ENCODE assay signal across 8 mouse cellular contexts in the genomic region with DNA sequence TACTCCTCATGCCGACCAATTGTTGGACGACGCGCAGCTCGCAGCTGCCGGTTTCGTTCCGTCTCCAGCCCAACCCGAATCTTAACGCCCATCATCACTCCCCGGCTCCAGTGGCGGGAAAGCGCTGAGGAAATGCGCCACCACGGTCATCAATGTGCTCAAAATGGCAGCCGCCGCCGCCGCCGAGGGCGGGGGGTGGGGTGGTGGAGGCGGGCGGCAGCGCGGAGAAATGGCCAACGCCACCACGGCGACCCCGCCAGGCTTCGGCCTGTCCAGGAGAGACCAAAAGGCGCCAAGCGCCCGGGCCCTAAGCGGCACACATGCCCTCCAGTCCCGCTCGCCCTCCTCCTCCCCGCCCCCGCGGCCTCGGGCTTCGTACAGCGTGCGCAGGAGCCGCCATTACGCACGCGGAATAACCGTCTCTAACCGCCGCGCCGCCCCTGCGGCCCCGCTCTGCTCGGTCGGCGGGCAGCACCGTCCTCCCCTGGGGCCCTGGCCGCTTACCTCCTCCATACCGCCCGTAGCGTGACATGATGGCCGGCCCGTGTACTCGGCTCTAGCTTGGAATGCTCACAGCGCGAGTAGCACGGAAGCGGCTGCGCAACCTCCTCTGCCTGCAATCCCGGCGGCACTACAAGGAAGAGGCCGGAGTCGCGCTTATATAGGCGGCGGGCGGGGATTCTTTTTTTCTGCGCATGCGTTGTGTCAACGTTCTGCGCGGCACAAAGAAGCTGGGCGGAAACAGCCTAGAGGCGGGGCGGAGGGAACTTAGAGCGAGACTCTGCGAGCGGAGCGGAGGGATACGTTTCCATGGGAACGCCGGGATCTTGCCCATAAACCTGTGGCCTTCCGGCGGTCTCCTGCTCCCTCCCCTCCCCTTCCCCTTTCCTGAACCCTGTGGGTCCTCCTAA. TPM values are rescaled to one million over a fixed set of nuclear protein-coding genes. Genes with fewer than 3 reads are reported as not detected.
DNase-seq lines count a peak whose midpoint lies in the region; ATAC-seq and TF ChIP-seq lines count a peak whose summit lies in the region.

A gene (minus strand): TSS at position 637 of the 911 bp plus-strand sequence.
A gene (plus strand): TSS at position 790 of the 911 bp plus-strand sequence.

- peak; percentile 92; the same call in 1 of the 2 replicates for TF ChIP-seq EP300 in heart, postnatal 0 days (IDR thresholded peaks at IDR 0.05; ENCODE audit: low read depth)

- H3K9me3 ChIP-seq in E14TG2a.4 (ENCODE audit: low read length): no peaks in the 10 kb centered on the region
- no peaks in the 10 kb centered on the region for H3K9me3 ChIP-seq in forebrain, embryonic 12.5 days
- H3K9me3 ChIP-seq in heart, postnatal 0 days (replicated peaks; ENCODE audit: control insufficient read depth, low read length): no peaks in the 10 kb centered on the region
- no peaks in the 10 kb centered on the region for H3K9me3 ChIP-seq in liver, embryonic 16.5 days (replicated peaks; ENCODE audit: control insufficient read depth, low read length)
- no peaks in the 10 kb centered on the region for H3K9me3 ChIP-seq in neural tube, embryonic 13.5 days

- peaks cover 42% of the 10 kb centered on the region for H3K36me3 ChIP-seq in E14TG2a.4 (ENCODE audit: insufficient read depth, low read length)
- peaks cover 28% of the 10 kb centered on the region for H3K36me3 ChIP-seq in forebrain, embryonic 12.5 days (replicated peaks)
- peaks cover 29% of the 10 kb centered on the region for H3K36me3 ChIP-seq in heart, postnatal 0 days (replicated peaks; ENCODE audit: control insufficient read depth, insufficient read depth, low read length)
- peaks cover 26% of the 10 kb centered on the region for H3K36me3 ChIP-seq in liver, embryonic 16.5 days (ENCODE audit: control insufficient read depth, insufficient read depth)
- peaks cover 28% of the 10 kb centered on the region for H3K36me3 ChIP-seq in neural tube, embryonic 13.5 days
- H3K36me3 ChIP-seq in testis, adult 2 months (ENCODE audit: control insufficient read depth, insufficient read depth, low read length): peaks cover 5% of the 10 kb centered on the region

- peak; percentile 100 for TF ChIP-seq POLR2A in testis, adult 2 months (IDR thresholded peaks at IDR 0.05; ENCODE audit: control insufficient read depth, low read depth, low read length)

- peak within 1 kb of the TSS; percentile 98 for H3K9ac ChIP-seq in forebrain, embryonic 12.5 days
- H3K9ac ChIP-seq in heart, postnatal 0 days (replicated peaks; ENCODE audit: low read depth, low read length): peak within 1 kb of the TSS; percentile 82
- peak within 1 kb of the TSS; percentile 93 for H3K9ac ChIP-seq in liver, embryonic 16.5 days (ENCODE audit: low read depth, low read length)
- H3K9ac ChIP-seq in neural tube, embryonic 13.5 days: peak within 1 kb of the TSS; percentile 98

- ATAC-seq in forebrain, embryonic 12.5 days (ENCODE audit: low FRiP score): peak; percentile 94
- peak; percentile 90 for ATAC-seq in heart, postnatal 0 days (ENCODE audit: insufficient read depth, low read depth)
- ATAC-seq in liver, embryonic 16.5 days (ENCODE audit: low read depth): peak; percentile 91
- peak; percentile 93 for ATAC-seq in neural tube, embryonic 13.5 days (ENCODE audit: low read depth)

- peak within 1 kb of the TSS; percentile 97 for H3K4me3 ChIP-seq in E14TG2a.4 (replicated peaks; ENCODE audit: low read length)
- peak within 1 kb of the TSS; percentile 96 for H3K4me3 ChIP-seq in forebrain, embryonic 12.5 days (replicated peaks)
- peak within 1 kb of the TSS; percentile 86 for H3K4me3 ChIP-seq in heart, postnatal 0 days (ENCODE audit: low read depth, low read length)
- peak within 1 kb of the TSS; percentile 91 for H3K4me3 ChIP-seq in liver, embryonic 16.5 days (ENCODE audit: low read depth, low read length)
- peak within 1 kb of the TSS; percentile 93 for H3K4me3 ChIP-seq in neural tube, embryonic 13.5 days
- peak within 1 kb of the TSS; percentile 95 for H3K4me3 ChIP-seq in testis, adult 2 months (ENCODE audit: control insufficient read depth, low read depth, low read length)

- DNase-seq in c-Kit-positive CD71-positive TER-119-positive erythroid progenitor cells, embryonic 14.5 days (ENCODE audit: low spot score): peak; percentile 95
- peak; percentile 99 for DNase-seq in heart, postnatal 0 days (ENCODE audit: low spot score)
- DNase-seq in kidney, postnatal 4 days: peak; percentile 99

- peaks cover 36% of the 10 kb centered on the region for H3K4me1 ChIP-seq in E14TG2a.4 (replicated peaks; ENCODE audit: low read depth, low read length)
- H3K4me1 ChIP-seq in forebrain, embryonic 12.5 days: peaks cover 20% of the 10 kb centered on the region
- H3K4me1 ChIP-seq in heart, postnatal 0 days (ENCODE audit: control insufficient read depth, insufficient read depth): 0 out of 2 replicates have a peak, but pooled peaks cover 5% of the 10 kb centered on the region
- peaks cover 6% of the 10 kb centered on the region for H3K4me1 ChIP-seq in liver, embryonic 16.5 days (ENCODE audit: control insufficient read depth, low read depth, low read length)
- peaks cover 34% of the 10 kb centered on the region for H3K4me1 ChIP-seq in neural tube, embryonic 13.5 days (replicated peaks)
- H3K4me1 ChIP-seq in testis, adult 2 months (ENCODE audit: control insufficient read depth, insufficient read depth, low read length): no peaks in the 10 kb centered on the region

- no peaks in the 10 kb centered on the region for H3K27me3 ChIP-seq in E14TG2a.4 (ENCODE audit: insufficient read depth, low read length)
- no peaks in the 10 kb centered on the region for H3K27me3 ChIP-seq in forebrain, embryonic 12.5 days
- H3K27me3 ChIP-seq in heart, postnatal 0 days (ENCODE audit: control insufficient read depth, insufficient read depth, low read length): no peaks in the 10 kb centered on the region
- H3K27me3 ChIP-seq in liver, embryonic 16.5 days (ENCODE audit: control insufficient read depth, insufficient read depth, low read depth, low read length): no peaks in the 10 kb centered on the region
- no peaks in the 10 kb centered on the region for H3K27me3 ChIP-seq in neural tube, embryonic 13.5 days
- H3K27me3 ChIP-seq in testis, adult 2 months (ENCODE audit: control insufficient read depth, insufficient read depth, low read length): no peaks in the 10 kb centered on the region

- peak within 1 kb of the TSS; percentile 84 for H3K4me2 ChIP-seq in forebrain, embryonic 12.5 days
- H3K4me2 ChIP-seq in heart, postnatal 0 days (ENCODE audit: low read depth, low read length): peak within 1 kb of the TSS; percentile 93
- peak within 1 kb of the TSS; percentile 93 for H3K4me2 ChIP-seq in liver, embryonic 16.5 days (ENCODE audit: low read depth, low read length)
- H3K4me2 ChIP-seq in neural tube, embryonic 13.5 days: peak within 1 kb of the TSS; percentile 91

- under 1% methylated on average over 89 of the region's 95 CpGs for WGBS in forebrain, embryonic 12.5 days
- WGBS in heart, postnatal 0 days: under 1% methylated on average over 85 of the region's 95 CpGs
- under 1% methylated on average over 87 of the region's 95 CpGs for WGBS in liver, embryonic 16.5 days (ENCODE audit: insufficient replicate concordance)
- WGBS in neural tube, embryonic 13.5 days: under 1% methylated on average over 90 of the region's 95 CpGs

- TF ChIP-seq CTCF in E14TG2a.4 (conservative IDR thresholded peaks at IDR 0.05; ENCODE audit: low read length): no peak
- no peak for TF ChIP-seq CTCF in heart, postnatal 0 days (IDR thresholded peaks at IDR 0.05; ENCODE audit: low read depth)
- no peak; the same call in 1 of the 2 replicates for TF ChIP-seq CTCF in testis, adult 2 months (IDR thresholded peaks at IDR 0.05; ENCODE audit: control insufficient read depth, insufficient read depth, insufficient replicate concordance, low read depth, low read length)

- H3K27ac ChIP-seq in forebrain, embryonic 12.5 days: peak within 1 kb of the TSS; percentile 99
- H3K27ac ChIP-seq in heart, postnatal 0 days (ENCODE audit: low read depth): peak within 1 kb of the TSS; percentile 97
- H3K27ac ChIP-seq in liver, embryonic 16.5 days (ENCODE audit: low read length): peak within 1 kb of the TSS; percentile 95
- H3K27ac ChIP-seq in neural tube, embryonic 13.5 days (replicated peaks): peak within 1 kb of the TSS; percentile 99
- H3K27ac ChIP-seq in testis, adult 2 months (ENCODE audit: control insufficient read depth, insufficient read depth, low read depth, low read length): peak within 1 kb of the TSS; percentile 99

RNA-seq across cellular contexts. Expression of the first gene that starts in this region (rescaled TPM):
- polyA plus RNA-seq in forebrain, embryonic 12.5 days (2016; fragmentation: Nextera tagmentation; extraction: Ambion mirVana): 784 and 786 TPM in 2 replicates
- 84.3 and 86.2 TPM in 2 replicates for total RNA-seq in heart, postnatal 0 days (2014; rRNA removed; ENCODE audit: low replicate concordance)
- 151 and 154 TPM in 2 replicates for polyA plus RNA-seq in heart, postnatal 0 days (2015; fragmentation: Nextera tagmentation; extraction: Ambion mirVana)
- 178 and 195 TPM in 2 replicates for polyA plus RNA-seq in liver, embryonic 16.5 days (2015; fragmentation: Nextera tagmentation; extraction: Ambion mirVana)
- polyA plus RNA-seq in neural tube, embryonic 13.5 days (2015; fragmentation: Nextera tagmentation; extraction: Ambion mirVana): 470 and 550 TPM in 2 replicates
- polyA plus RNA-seq in testis, adult 2 months (2012; rRNA removed): 63.1 and 79.8 TPM in 2 replicates

RNA-seq across cellular contexts. Expression of the second gene that starts in this region (rescaled TPM):
- 0.10 TPM in 1 of 2 replicates, not detected in the other for polyA plus RNA-seq in forebrain, embryonic 12.5 days (2016; fragmentation: Nextera tagmentation; extraction: Ambion mirVana)
- 1.0 TPM in 1 of 2 replicates, not detected in the other for total RNA-seq in heart, postnatal 0 days (2014; rRNA removed; ENCODE audit: low replicate concordance)
- polyA plus RNA-seq in heart, postnatal 0 days (2015; fragmentation: Nextera tagmentation; extraction: Ambion mirVana): 0.05 and 0.08 TPM in 2 replicates
- polyA plus RNA-seq in liver, embryonic 16.5 days (2015; fragmentation: Nextera tagmentation; extraction: Ambion mirVana): not detected in 2 replicates
- polyA plus RNA-seq in neural tube, embryonic 13.5 days (2015; fragmentation: Nextera tagmentation; extraction: Ambion mirVana): not detected in 2 replicates
- 137 and 174 TPM in 2 replicates for polyA plus RNA-seq in testis, adult 2 months (2012; rRNA removed)

Comparison
In these comparisons a context has a peak if more than half of its experiments do, and no peak if none do; other contexts are left out.
1. Peak in every context shown above with its lines: DNase-seq, ATAC-seq, H3K4me3 ChIP-seq and H3K27ac ChIP-seq.
2. RNA of the second gene that starts in this region (polyA plus RNA-seq): 137 to 174 TPM in testis, adult 2 months; 0.10 TPM in forebrain, embryonic 12.5 days, 0.05 to 0.08 TPM in heart, postnatal 0 days, not detected in neural tube, embryonic 13.5 days and not detected in liver, embryonic 16.5 days; every median in the first group is over 100 times any median in the second.